Mouse (Mus musculus) CH12.LX (cell line): ENCODE measurements around the gene Pxk.

Source experiments
- CHD2 ChIP-seq: IDR thresholded peaks from 2 replicates; pipeline ENCODE4 v1.6.1; 2011; ENCODE audit warnings: low read length, improper control_type of control experiment
- CTCF ChIP-seq, 2 experiments: IDR thresholded peaks in 1 of 2; conservative IDR thresholded peaks in 1 of 2; 2 replicates each; pipeline ENCODE4 v1.5.1; 2011 to 2012; ENCODE audit warnings: low read depth in 2 of 2, low read length in 2 of 2, improper control_type of control experiment in 1 of 2, inconsistent platforms in 1 of 2, mild to moderate bottlenecking in 1 of 2, moderate library complexity in 1 of 2
- ELF1 ChIP-seq: IDR thresholded peaks from 2 replicates; pipeline ENCODE4 v1.6.1; 2014; ENCODE audit warnings: low read depth, mild to moderate bottlenecking, inconsistent platforms, low read length, improper control_type of control experiment
- EP300 ChIP-seq: IDR thresholded peaks from 2 replicates; pipeline ENCODE4 v1.6.1; 2011; ENCODE audit warnings: low read length, improper control_type of control experiment
- HCFC1 ChIP-seq: IDR thresholded peaks from 2 replicates; pipeline ENCODE4 v1.6.1; 2012; ENCODE audit warnings: low read depth, mild to moderate bottlenecking, inconsistent platforms, low read length, improper control_type of control experiment
- KAT2A ChIP-seq: IDR thresholded peaks from 2 replicates; pipeline ENCODE4 v1.6.1; 2012; ENCODE audit warnings: low read length, improper control_type of control experiment, inconsistent platforms; ENCODE audit not compliant: insufficient replicate concordance
- MXI1 ChIP-seq: IDR thresholded peaks from 2 replicates; pipeline ENCODE4 v1.6.1; 2011; ENCODE audit warnings: mild to moderate bottlenecking, low read depth, low read length, improper control_type of control experiment
- MYC ChIP-seq: IDR thresholded peaks from 2 replicates; pipeline ENCODE4 v1.6.1; 2011; ENCODE audit warnings: low read depth, mild to moderate bottlenecking, improper control_type of control experiment, low read length
- NRF1 ChIP-seq: IDR thresholded peaks from 2 replicates; pipeline ENCODE4 v1.6.1; 2014; ENCODE audit warnings: low read depth, mild to moderate bottlenecking, inconsistent platforms, low read length, improper control_type of control experiment, moderate library complexity
- POLR2A ChIP-seq: IDR thresholded peaks from 2 replicates; pipeline ENCODE4 v1.6.1; 2011; ENCODE audit warnings: low read depth, mild to moderate bottlenecking, improper control_type of control experiment, low read length
- RAD21 ChIP-seq: IDR thresholded peaks from 2 replicates; pipeline ENCODE4 v1.6.1; 2011; ENCODE audit warnings: low read depth, mild to moderate bottlenecking, low read length, improper control_type of control experiment, moderate library complexity
- TBP ChIP-seq: conservative IDR thresholded peaks from 2 replicates; pipeline ENCODE4 v1.6.1; 2011; ENCODE audit warnings: low read depth, low read length, improper control_type of control experiment
- USF1 ChIP-seq: IDR thresholded peaks from 2 replicates; pipeline ENCODE4 v1.6.1; 2014; ENCODE audit warnings: low read depth, mild to moderate bottlenecking, inconsistent platforms, low read length, improper control_type of control experiment

DNA sequence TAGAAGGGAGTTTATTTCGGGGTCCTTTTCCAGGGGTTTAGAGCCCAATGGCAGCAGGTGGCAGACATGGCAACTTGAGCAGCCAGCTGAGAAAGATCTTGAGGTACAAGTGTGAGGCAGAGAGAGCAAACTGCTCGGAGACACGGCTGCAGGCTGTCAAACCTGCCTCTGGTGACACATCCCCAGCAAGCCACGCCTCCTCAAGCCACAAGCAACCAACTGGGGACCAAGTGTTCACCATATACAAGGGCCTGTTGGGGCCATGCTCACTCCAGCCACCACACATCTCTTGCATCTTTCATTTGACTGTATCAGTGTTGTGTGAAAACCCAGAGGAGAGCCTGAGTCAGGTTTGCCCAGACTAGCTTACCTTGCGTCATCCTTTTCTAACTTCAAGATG, 30.0 kb downstream of the Pxk start:
- no peak for TF ChIP-seq EP300
- TF ChIP-seq RAD21: no peak
- no peak for TF ChIP-seq ELF1
- no peak for TF ChIP-seq USF1
- TF ChIP-seq CTCF (conservative IDR thresholded peaks at IDR 0.05 in 1 of 2, IDR thresholded peaks at IDR 0.05 in 1 of 2; ENCODE audit: low read depth in 2 of 2, low read length in 2 of 2): no peak
- TF ChIP-seq KAT2A: no peak
- no peak for TF ChIP-seq MXI1
- TF ChIP-seq TBP: no peak
- TF ChIP-seq POLR2A: no peak
- TF ChIP-seq NRF1: no peak
- TF ChIP-seq HCFC1: no peak
- TF ChIP-seq MYC: no peak
- no peak for TF ChIP-seq CHD2
